Mouse (Mus musculus): Measurements from ENCODE around the gene Dera.
A peak's percentile ranks its signal among the peaks of the same experiment; 100 is the strongest.

Dera gene

GRCm38 (mm10) chr6:137806806-137807205, 52.5 kb downstream of the Dera start:
- DNase-seq (ENCODE audit: low spot score), result no peak

GRCm38 (mm10) chr6:137807296-137807695, 53.0 kb downstream of the Dera start:
- DNase-seq (ENCODE audit: low spot score), result no peak

GRCm38 (mm10) chr6:137808706-137809105, 54.4 kb downstream of the Dera start:
- no peak for DNase-seq (ENCODE audit: low spot score)

GRCm38 (mm10) chr6:137810136-137810535, 55.8 kb downstream of the Dera start:
- no peak for DNase-seq (ENCODE audit: low spot score)

- no peak for DNase-seq (ENCODE audit: low spot score)
Observed at GRCm38 (mm10) chr6:137814006-137814405, 59.7 kb downstream of the Dera start.

GRCm38 (mm10) chr6:137816508-137816907, 62.2 kb downstream of the Dera start:
- DNase-seq (ENCODE audit: low spot score), result no peak

GRCm38 (mm10) chr6:137822550-137822949, 68.2 kb downstream of the Dera start:
- no peak for DNase-seq (ENCODE audit: low spot score)

- DNase-seq (ENCODE audit: low spot score), result no peak
Observed at GRCm38 (mm10) chr6:137824046-137825021, 70.0 kb downstream of the Dera start.

GRCm38 (mm10) chr6:137825022-137825613, 70.8 kb downstream of the Dera start:
- no peak for DNase-seq (ENCODE audit: low spot score)

- DNase-seq (ENCODE audit: low spot score), result no peak
Observed at GRCm38 (mm10) chr6:137829056-137829776, 74.9 kb downstream of the Dera start.

- DNase-seq (ENCODE audit: low spot score), result no peak
Observed at GRCm38 (mm10) chr6:137836799-137837198, 82.5 kb downstream of the Dera start.

GRCm38 (mm10) chr6:137843337-137843736, 89.0 kb downstream of the Dera start:
- DNase-seq (ENCODE audit: low spot score), result no peak

GRCm38 (mm10) chr6:137857198-137858194, 103.2 kb downstream of the Dera start:
- DNase-seq (ENCODE audit: low spot score), result no peak

- DNase-seq (ENCODE audit: low spot score), result no peak
Observed at GRCm38 (mm10) chr6:137869903-137870580, 115.7 kb downstream of the Dera start.

- DNase-seq (ENCODE audit: low spot score), result no peak
Observed at GRCm38 (mm10) chr6:137870667-137871066, 116.3 kb downstream of the Dera start.

GRCm38 (mm10) chr6:137872055-137872735, 117.8 kb downstream of the Dera start:
- peak; percentile 42 for DNase-seq (ENCODE audit: low spot score)

- DNase-seq (ENCODE audit: low spot score), result no peak
Observed at GRCm38 (mm10) chr6:137874471-137875244, 120.3 kb downstream of the Dera start.

GRCm38 (mm10) chr6:137885644-137886043, 131.3 kb downstream of the Dera start:
- no peak for DNase-seq (ENCODE audit: low spot score)

GRCm38 (mm10) chr6:137886210-137886979, 132.0 kb downstream of the Dera start:
- no peak for DNase-seq (ENCODE audit: low spot score)
